Mouse (Mus musculus) forebrain, embryonic 12.5 days (tissue): ENCODE results near the gene Atg7. TPM values are rescaled to one million over a fixed set of nuclear protein-coding genes. Genes with fewer than 3 reads are reported as not detected.

Source experiments
- ATAC-seq: fragments of 200-750 bp; cut with Nextera tagmentation; 2 replicates; pipeline ENCODE4 v1.8.0; 2017; ENCODE audit warnings: moderate TSS enrichment; ENCODE audit not compliant: low FRiP score
- H3K27ac ChIP-seq: fragments of 300-500 bp; sonication (generic); 2 replicates; pipeline ENCODE4 v1.5.1; 2016; ENCODE audit warnings: mild to moderate bottlenecking
- H3K27me3 ChIP-seq: fragments of 300-500 bp; sonication (generic); 2 replicates; pipeline ENCODE4 v1.6.1; 2016; ENCODE audit warnings: mild to moderate bottlenecking
- H3K36me3 ChIP-seq: fragments of 300-500 bp; sonication (generic); replicated peaks from 2 replicates; pipeline ENCODE4 v1.6.1; 2016; ENCODE audit warnings: mild to moderate bottlenecking
- H3K4me1 ChIP-seq: fragments of 300-500 bp; sonication (generic); 2 replicates; pipeline ENCODE4 v1.6.1; 2016
- H3K4me2 ChIP-seq: fragments of 300-500 bp; sonication (generic); 2 replicates; pipeline ENCODE4 v1.6.1; 2016; ENCODE audit warnings: mild to moderate bottlenecking, moderate library complexity
- H3K4me3 ChIP-seq: fragments of 300-500 bp; sonication (generic); replicated peaks from 2 replicates; pipeline ENCODE4 v1.5.1; 2016; ENCODE audit warnings: mild to moderate bottlenecking
- H3K9ac ChIP-seq: fragments of 300-500 bp; sonication (generic); 2 replicates; pipeline ENCODE4 v1.6.1; 2016; ENCODE audit warnings: mild to moderate bottlenecking
- H3K9me3 ChIP-seq: fragments of 300-500 bp; sonication (generic); 2 replicates; pipeline ENCODE4 v1.6.1; 2016
- WGBS: fragments of 180-500 bp; shearing (Covaris S2); methylation state at CpG from one replicate; pipeline ENCODE4 v1.1.7; 2016; 5-methylcytosine and 5-hydroxymethylcytosine counted together
- polyA plus RNA-seq: library from polyadenylated mRNA; unstranded; fragments of >200 nt; fragmentation: Nextera tagmentation; extraction: Ambion mirVana; gene quantifications from 2 replicates; pipeline ENCODE4 v1.2.1, GENCODE M21; 2016

The Atg7 gene
- polyA plus RNA-seq, 1 experiment from 2014 or later: 19.9 TPM

- Histone ChIP-seq H3K4me3 (no peak overlapping the region), H3K9me3 (no peaks in the 10 kb centered on the region), H3K9ac (no peak overlapping the region), H3K27ac (no peak overlapping the region), H3K4me1 (peaks cover 36% of the 10 kb centered on the region), H3K36me3 (no peaks in the 10 kb centered on the region), H3K4me2 (no peak overlapping the region), H3K27me3 (no peaks in the 10 kb centered on the region)
- ATAC-seq: no peak
- WGBS: 75% methylated on average over 5 of the region's 5 CpGs
Observed at GRCm38 (mm10) chr6:114722046-114722445, 79.1 kb downstream of the Atg7 start.

- H3K36me3 ChIP-seq: no peaks in the 10 kb centered on the region
- no peak overlapping the region for H3K27ac ChIP-seq
- ATAC-seq: peak; percentile 61; the same call in 1 of the 2 replicates
- H3K4me3 ChIP-seq: no peak overlapping the region
- H3K9me3 ChIP-seq: no peaks in the 10 kb centered on the region
- 32% methylated on average over 9 of the region's 9 CpGs for WGBS
- no peak overlapping the region for H3K4me2 ChIP-seq
- no peaks in the 10 kb centered on the region for H3K27me3 ChIP-seq
- H3K4me1 ChIP-seq: peaks cover 34% of the 10 kb centered on the region
- H3K9ac ChIP-seq: no peak overlapping the region
Observed at GRCm38 (mm10) chr6:114723925-114724324, 81.0 kb downstream of the Atg7 start.

GRCm38 (mm10) chr6:114724351-114724750, 81.5 kb downstream of the Atg7 start:
- WGBS: 87% methylated on average over 7 of the region's 7 CpGs
- Histone ChIP-seq H3K4me1 (peaks cover 30% of the 10 kb centered on the region), H3K9me3 (no peaks in the 10 kb centered on the region), H3K27ac (no peak overlapping the region), H3K36me3 (no peaks in the 10 kb centered on the region), H3K27me3 (no peaks in the 10 kb centered on the region), H3K9ac (no peak overlapping the region), H3K4me3 (no peak overlapping the region), H3K4me2 (no peak overlapping the region)
- 0 out of 2 replicates have a peak, but pooled peaks have one; percentile 4 for ATAC-seq

GRCm38 (mm10) chr6:114725147-114725575, 82.3 kb downstream of the Atg7 start:
- no peak overlapping the region for H3K4me2 ChIP-seq
- H3K27ac ChIP-seq: 0 out of 2 replicates have a peak overlapping the region, but pooled peaks have one; percentile 19
- H3K36me3 ChIP-seq: no peaks in the 10 kb centered on the region
- H3K27me3 ChIP-seq: no peaks in the 10 kb centered on the region
- no peak for ATAC-seq
- 72% methylated on average over 8 of the region's 8 CpGs for WGBS
- H3K4me3 ChIP-seq: no peak overlapping the region
- H3K4me1 ChIP-seq: peaks cover 29% of the 10 kb centered on the region
- no peaks in the 10 kb centered on the region for H3K9me3 ChIP-seq
- no peak overlapping the region for H3K9ac ChIP-seq

- H3K36me3 ChIP-seq: no peaks in the 10 kb centered on the region
- peak overlapping the region; percentile 51; the same call in 1 of the 2 replicates for H3K27ac ChIP-seq
- no peak overlapping the region for H3K4me2 ChIP-seq
- H3K9me3 ChIP-seq: no peaks in the 10 kb centered on the region
- no peak overlapping the region for H3K4me3 ChIP-seq
- WGBS: 39% methylated on average over 11 of the region's 11 CpGs
- 0 out of 2 replicates have a peak, but pooled peaks have one; percentile 41 for ATAC-seq
- H3K9ac ChIP-seq: no peak overlapping the region
- H3K27me3 ChIP-seq: no peaks in the 10 kb centered on the region
- peaks cover 29% of the 10 kb centered on the region for H3K4me1 ChIP-seq
Observed at GRCm38 (mm10) chr6:114726681-114727080, 83.8 kb downstream of the Atg7 start.

- H3K4me2 ChIP-seq: no peak overlapping the region
- WGBS: 77% methylated on average over 5 of the region's 5 CpGs
- H3K36me3 ChIP-seq: no peaks in the 10 kb centered on the region
- no peak overlapping the region for H3K9ac ChIP-seq
- H3K27ac ChIP-seq: no peak overlapping the region
- no peak overlapping the region for H3K4me3 ChIP-seq
- no peak for ATAC-seq
- H3K4me1 ChIP-seq: peaks cover 11% of the 10 kb centered on the region
- H3K9me3 ChIP-seq: no peaks in the 10 kb centered on the region
- H3K27me3 ChIP-seq: peaks cover 5% of the 10 kb centered on the region; the same call in 1 of the 2 replicates
Observed at GRCm38 (mm10) chr6:114733156-114733555, 90.3 kb downstream of the Atg7 start.

GRCm38 (mm10) chr6:114733681-114734080, 90.8 kb downstream of the Atg7 start:
- ATAC-seq: no peak
- no peak overlapping the region for H3K4me2 ChIP-seq
- no peaks in the 10 kb centered on the region for H3K36me3 ChIP-seq
- H3K4me1 ChIP-seq: peaks cover 16% of the 10 kb centered on the region
- H3K27ac ChIP-seq: no peak overlapping the region
- no peak overlapping the region for H3K9ac ChIP-seq
- peaks cover 5% of the 10 kb centered on the region; the same call in 1 of the 2 replicates for H3K27me3 ChIP-seq
- H3K4me3 ChIP-seq: no peak overlapping the region
- no peaks in the 10 kb centered on the region for H3K9me3 ChIP-seq
- WGBS: 87% methylated on average over 3 of the region's 3 CpGs

- Histone ChIP-seq H3K9ac (no peak overlapping the region), H3K4me1 (peaks cover 17% of the 10 kb centered on the region), H3K36me3 (no peaks in the 10 kb centered on the region; the same call in 1 of the 2 replicates), H3K27ac (no peak overlapping the region), H3K4me2 (no peak overlapping the region), H3K4me3 (no peak overlapping the region), H3K9me3 (0 out of 2 replicates have a peak, but pooled peaks cover under 1% of the 10 kb centered on the region), H3K27me3 (peaks cover 5% of the 10 kb centered on the region; the same call in 1 of the 2 replicates)
- 84% methylated on average over 3 of the region's 3 CpGs for WGBS
- ATAC-seq: no peak
Observed at GRCm38 (mm10) chr6:114735054-114735453, 92.2 kb downstream of the Atg7 start.

- Histone ChIP-seq H3K4me1 (peaks cover 17% of the 10 kb centered on the region), H3K9me3 (0 out of 2 replicates have a peak, but pooled peaks cover 6% of the 10 kb centered on the region), H3K4me2 (no peak overlapping the region), H3K4me3 (no peak overlapping the region), H3K9ac (no peak overlapping the region), H3K36me3 (peaks cover 6% of the 10 kb centered on the region), H3K27ac (no peak overlapping the region), H3K27me3 (peaks cover 5% of the 10 kb centered on the region; the same call in 1 of the 2 replicates)
- ATAC-seq: no peak
- WGBS: 90% methylated on average over 9 of the region's 9 CpGs
Observed at GRCm38 (mm10) chr6:114736355-114736754, 93.5 kb downstream of the Atg7 start.

GRCm38 (mm10) chr6:114737181-114737580, 94.3 kb downstream of the Atg7 start:
- no peak overlapping the region for H3K9ac ChIP-seq
- WGBS: 82% methylated on average over 11 of the region's 11 CpGs
- ATAC-seq: no peak
- H3K4me1 ChIP-seq: peaks cover 17% of the 10 kb centered on the region
- no peak overlapping the region for H3K4me3 ChIP-seq
- H3K27me3 ChIP-seq: peaks cover 5% of the 10 kb centered on the region; the same call in 1 of the 2 replicates
- H3K9me3 ChIP-seq: 0 out of 2 replicates have a peak, but pooled peaks cover 6% of the 10 kb centered on the region
- H3K4me2 ChIP-seq: no peak overlapping the region
- H3K27ac ChIP-seq: no peak overlapping the region
- peaks cover 6% of the 10 kb centered on the region for H3K36me3 ChIP-seq

- Histone ChIP-seq H3K4me3 (peak overlapping the region; percentile 35), H3K4me1 (peaks cover 17% of the 10 kb centered on the region), H3K9me3 (0 out of 2 replicates have a peak, but pooled peaks cover 6% of the 10 kb centered on the region), H3K36me3 (peaks cover 6% of the 10 kb centered on the region), H3K27ac (no peak overlapping the region), H3K9ac (peak overlapping the region; percentile 62), H3K4me2 (peak overlapping the region; percentile 63), H3K27me3 (peaks cover 5% of the 10 kb centered on the region; the same call in 1 of the 2 replicates)
- ATAC-seq: peak; percentile 79
- WGBS: 8% methylated on average over 46 of the region's 46 CpGs
Observed at GRCm38 (mm10) chr6:114737931-114738759, 95.2 kb downstream of the Atg7 start.

- Histone ChIP-seq H3K4me2 (peak overlapping the region; percentile 63), H3K27ac (no peak overlapping the region), H3K4me3 (peak overlapping the region; percentile 35), H3K4me1 (peaks cover 17% of the 10 kb centered on the region), H3K9me3 (0 out of 2 replicates have a peak, but pooled peaks cover 6% of the 10 kb centered on the region), H3K27me3 (peaks cover 5% of the 10 kb centered on the region; the same call in 1 of the 2 replicates), H3K36me3 (peaks cover 6% of the 10 kb centered on the region), H3K9ac (peak overlapping the region; percentile 62)
- ATAC-seq: peak; percentile 28
- WGBS: 80% methylated on average over 4 of the region's 4 CpGs
Observed at GRCm38 (mm10) chr6:114738760-114739112, 95.8 kb downstream of the Atg7 start.
